Mouse (Mus musculus) common myeloid progenitor, adult 5-6 weeks (primary cell): ENCODE results near the gene Asb2. TPM values are rescaled to one million over a fixed set of nuclear protein-coding genes. Genes with fewer than 3 reads are reported as not detected.

Source experiments
- ATAC-seq: replicated peaks from 2 replicates; pipeline ENCODE4 v1.8.0; 2016; ENCODE audit warnings: low read depth, mild to moderate bottlenecking, moderate TSS enrichment, inconsistent platforms; ENCODE audit not compliant: poor library complexity, severe bottlenecking
- total RNA-seq: library from RNA; stranded (forward); fragments of 200-1000, 187-1606 nt; gene quantifications from 2 replicates; pipeline ENCODE4 v1.2.3, GENCODE M21; 2017

Asb2 gene
- total RNA-seq, 1 experiment from 2014 or later, result not detected

- no peak for ATAC-seq
Measured at GRCm38 (mm10) chr12:103281912-103282311, 73.9 kb downstream of the Asb2 start.

GRCm38 (mm10) chr12:103281491-103281890 is 74.3 kb downstream of the Asb2 start:
- no peak for ATAC-seq

GRCm38 (mm10) chr12:103276422-103276821 is 79.4 kb downstream of the Asb2 start:
- no peak for ATAC-seq

GRCm38 (mm10) chr12:103273732-103274131 is 82.1 kb downstream of the Asb2 start:
- ATAC-seq, result no peak

GRCm38 (mm10) chr12:103273051-103273450 is 82.8 kb downstream of the Asb2 start:
- no peak for ATAC-seq

- no peak for ATAC-seq
Measured at GRCm38 (mm10) chr12:103272176-103272575, 83.6 kb downstream of the Asb2 start.

Other genes starting within 250 kb of the Asb2 start
- not detected in 2 replicates for gene Prima1, start 113.9 kb downstream of the Asb2 start, total RNA-seq
- not detected in 2 replicates for gene Fam181a, start 45.0 kb downstream of the Asb2 start, total RNA-seq
- gene Otub2, start 32.7 kb upstream of the Asb2 start, total RNA-seq, result 3.0 and 4.2 TPM in 2 replicates
- gene 9330161L09Rik, start 51.8 kb upstream of the Asb2 start, total RNA-seq, result 2.5 and 3.6 TPM in 2 replicates
- gene Ddx24, start 69.8 kb upstream of the Asb2 start, total RNA-seq, result 124 and 139 TPM in 2 replicates
- gene Ifi27, start 78.2 kb upstream of the Asb2 start, total RNA-seq, result 32.3 and 56.2 TPM in 2 replicates
- 4.0 and 11.3 TPM in 2 replicates for gene Ifi27l2a, start 87.7 kb upstream of the Asb2 start, total RNA-seq
- not detected in 2 replicates for gene Ifi27l2b, start 101.2 kb upstream of the Asb2 start, total RNA-seq
- 0.59 TPM in 1 of 2 replicates, not detected in the other for gene Ppp4r4, start 176.3 kb upstream of the Asb2 start, total RNA-seq